Comparison of ENCODE assay signal across 9 mouse cellular contexts in genomic region chr14:11307079-11307478, GRCm38 (mm10). TPM values are rescaled to one million over a fixed set of nuclear protein-coding genes. Genes with fewer than 3 reads are reported as not detected.
DNase-seq lines count a peak whose midpoint lies in the region; ATAC-seq and TF ChIP-seq lines count a peak whose summit lies in the region.
"Had no signal": no experiment of that assay in that cellular context is flagged by ENCODE, and none has a peak within 500 bp of the region (broad histone marks: within the 10 kb centered on the region; RNA-seq: fewer than 3 reads in every experiment).

No protein-coding gene starts in this region.

- TF ChIP-seq EP300 in stomach, postnatal 0 days (optimal IDR thresholded peaks at IDR 0.05), result no peak

- no peak overlapping the region for H3K4me2 ChIP-seq in embryonic facial prominence, embryonic 11.5 days (ENCODE audit: low read depth, low read length)
- no peak overlapping the region for H3K4me2 ChIP-seq in liver, embryonic 12.5 days
- H3K4me2 ChIP-seq in stomach, postnatal 0 days (replicated peaks; ENCODE audit: low read depth), result no peak overlapping the region
- H3K4me2 ChIP-seq: liver, embryonic 13.5 days had no signal

- H3K9me3 ChIP-seq in embryonic facial prominence, embryonic 11.5 days (replicated peaks; ENCODE audit: control insufficient read depth, low read length), result no peaks in the 10 kb centered on the region
- no peaks in the 10 kb centered on the region for H3K9me3 ChIP-seq in embryonic facial prominence, embryonic 10.5 days
- no peaks in the 10 kb centered on the region for H3K9me3 ChIP-seq in liver, embryonic 12.5 days (replicated peaks)
- H3K9me3 ChIP-seq in stomach, postnatal 0 days (ENCODE audit: control insufficient read depth, low read length), result no peaks in the 10 kb centered on the region
- H3K9me3 ChIP-seq: liver, embryonic 13.5 days had no signal

- no peak overlapping the region for H3K27ac ChIP-seq in embryonic facial prominence, embryonic 11.5 days (replicated peaks; ENCODE audit: low read depth, low read length)
- no peak overlapping the region for H3K27ac ChIP-seq in embryonic facial prominence, embryonic 10.5 days (replicated peaks)
- no peak overlapping the region for H3K27ac ChIP-seq in liver, adult 2 months (replicated peaks; ENCODE audit: insufficient read depth, low read depth, low read length)
- no peak overlapping the region for H3K27ac ChIP-seq in liver, embryonic 12.5 days
- no peak overlapping the region for H3K27ac ChIP-seq in stomach, postnatal 0 days (replicated peaks)
- H3K27ac ChIP-seq: liver, embryonic 13.5 days had no signal

- TF ChIP-seq POLR2A in liver, adult 2 months (IDR thresholded peaks at IDR 0.05; ENCODE audit: extremely low read depth, insufficient read depth, low read length), result no peak

- ATAC-seq in embryonic facial prominence, embryonic 11.5 days (replicated peaks; ENCODE audit: insufficient number of reproducible peaks, low FRiP score, low TSS enrichment, low read depth), result no peak
- no peak for ATAC-seq in liver, embryonic 12.5 days
- no peak for ATAC-seq in stomach, postnatal 0 days (ENCODE audit: low FRiP score, low TSS enrichment)

- peak; percentile 60 for DNase-seq in embryonic facial prominence, embryonic 11.5 days (ENCODE audit: low spot score)
- no peak for DNase-seq in embryonic facial prominence, embryonic 10.5 days (ENCODE audit: low spot score)
- DNase-seq in liver, adult 2 months (ENCODE audit: extremely low read depth, low read depth, low spot score), result peak; percentile 29
- DNase-seq in ES-CJ7 (ENCODE audit: low read depth, low spot score), result peak; percentile 6
- DNase-seq in heart, postnatal 4 days, result peak; percentile 43
- peak; percentile 19 for DNase-seq in stomach, postnatal 0 days (ENCODE audit: low spot score)
- no peak for DNase-seq in yolk sac, embryonic 10.5 days (ENCODE audit: low spot score)
- DNase-seq: liver, embryonic 13.5 days had no signal

- no peaks in the 10 kb centered on the region for H3K79me2 ChIP-seq in liver, adult 2 months (ENCODE audit: control insufficient read depth, insufficient read depth, low read length)

- no peaks in the 10 kb centered on the region for H3K4me1 ChIP-seq in embryonic facial prominence, embryonic 11.5 days (ENCODE audit: control insufficient read depth, insufficient read depth, low read length)
- no peaks in the 10 kb centered on the region for H3K4me1 ChIP-seq in embryonic facial prominence, embryonic 10.5 days
- H3K4me1 ChIP-seq in liver, adult 2 months (ENCODE audit: control insufficient read depth, insufficient read depth, low read length), result no peaks in the 10 kb centered on the region
- H3K4me1 ChIP-seq in liver, embryonic 12.5 days, result no peaks in the 10 kb centered on the region
- H3K4me1 ChIP-seq in stomach, postnatal 0 days (replicated peaks; ENCODE audit: control insufficient read depth, insufficient read depth), result no peaks in the 10 kb centered on the region
- H3K4me1 ChIP-seq: liver, embryonic 13.5 days had no signal

- WGBS in embryonic facial prominence, embryonic 11.5 days, result 44% methylated on average over 2 of the region's 2 CpGs
- WGBS in embryonic facial prominence, embryonic 10.5 days, result 44% methylated on average over 2 of the region's 2 CpGs
- 31% methylated on average over 2 of the region's 2 CpGs for WGBS in liver, adult 2 months
- 16% methylated on average over 2 of the region's 2 CpGs for WGBS in liver, embryonic 12.5 days (ENCODE audit: insufficient replicate concordance)
- 32% methylated on average over 2 of the region's 2 CpGs for WGBS in stomach, postnatal 0 days

- no peak overlapping the region for H3K9ac ChIP-seq in embryonic facial prominence, embryonic 11.5 days (replicated peaks; ENCODE audit: low read length)
- H3K9ac ChIP-seq in liver, adult 2 months (ENCODE audit: low read depth, low read length), result no peak overlapping the region
- no peak overlapping the region for H3K9ac ChIP-seq in liver, embryonic 12.5 days
- H3K9ac ChIP-seq in stomach, postnatal 0 days (ENCODE audit: low read length), result no peak overlapping the region
- H3K9ac ChIP-seq: liver, embryonic 13.5 days had no signal

- H3K4me3 ChIP-seq in embryonic facial prominence, embryonic 11.5 days (ENCODE audit: low read depth, low read length), result no peak overlapping the region
- no peak overlapping the region for H3K4me3 ChIP-seq in embryonic facial prominence, embryonic 10.5 days
- H3K4me3 ChIP-seq in liver, adult 2 months (ENCODE audit: insufficient read depth, low read depth, low read length), result no peak overlapping the region
- no peak overlapping the region for H3K4me3 ChIP-seq in liver, embryonic 12.5 days
- no peak overlapping the region for H3K4me3 ChIP-seq in stomach, postnatal 0 days (ENCODE audit: low read depth, low read length)
- H3K4me3 ChIP-seq: liver, embryonic 13.5 days had no signal

- no peak for TF ChIP-seq CTCF in liver, adult 2 months (IDR thresholded peaks at IDR 0.05; ENCODE audit: low read depth, low read length)
- TF ChIP-seq CTCF in stomach, postnatal 0 days (IDR thresholded peaks at IDR 0.05; ENCODE audit: low read depth), result peak; percentile 71

- no peaks in the 10 kb centered on the region for H3K36me3 ChIP-seq in embryonic facial prominence, embryonic 11.5 days (replicated peaks; ENCODE audit: control insufficient read depth, insufficient read depth, low read depth, low read length)
- no peaks in the 10 kb centered on the region for H3K36me3 ChIP-seq in embryonic facial prominence, embryonic 10.5 days (replicated peaks)
- no peaks in the 10 kb centered on the region for H3K36me3 ChIP-seq in liver, adult 2 months (ENCODE audit: control insufficient read depth, insufficient read depth, low read length)
- no peaks in the 10 kb centered on the region for H3K36me3 ChIP-seq in liver, embryonic 12.5 days
- H3K36me3 ChIP-seq in stomach, postnatal 0 days (ENCODE audit: control insufficient read depth, insufficient read depth, low read length), result no peaks in the 10 kb centered on the region
- H3K36me3 ChIP-seq: liver, embryonic 13.5 days had no signal

- no peaks in the 10 kb centered on the region for H3K27me3 ChIP-seq in embryonic facial prominence, embryonic 11.5 days (ENCODE audit: control insufficient read depth, insufficient read depth, low read length)
- no peaks in the 10 kb centered on the region for H3K27me3 ChIP-seq in embryonic facial prominence, embryonic 10.5 days (replicated peaks; ENCODE audit: low read depth, poor library complexity, severe bottlenecking)
- H3K27me3 ChIP-seq in liver, adult 2 months (ENCODE audit: control insufficient read depth, insufficient read depth, low read length), result no peaks in the 10 kb centered on the region
- no peaks in the 10 kb centered on the region for H3K27me3 ChIP-seq in liver, embryonic 12.5 days (replicated peaks)
- no peaks in the 10 kb centered on the region for H3K27me3 ChIP-seq in stomach, postnatal 0 days (ENCODE audit: control insufficient read depth, insufficient read depth, low read length)
- H3K27me3 ChIP-seq: liver, embryonic 13.5 days had no signal

RNA-seq across cellular contexts. Expression of gene Gm3839, which starts 49.4 kb away (rescaled TPM):
- 1.8 and 1.9 TPM in 2 replicates for polyA plus RNA-seq in embryonic facial prominence, embryonic 11.5 days (2014; fragmentation: Nextera tagmentation; extraction: Ambion mirVana)
- polyA plus RNA-seq in embryonic facial prominence, embryonic 10.5 days (2016; fragmentation: Nextera tagmentation; extraction: Ambion mirVana), result 2.1 and 2.4 TPM in 2 replicates
- 4.4 and 11.0 TPM in 2 replicates for total RNA-seq in liver, adult 2 months (2014; rRNA removed)
- 6.2 and 7.5 TPM in 2 replicates for polyA plus RNA-seq in liver, adult 2 months (2012; rRNA removed)
- 0.74 and 1.3 TPM in 2 replicates for polyA plus RNA-seq in liver, embryonic 12.5 days (2016; fragmentation: Nextera tagmentation; extraction: Ambion mirVana)
- 1 to 10 TPM in 1 of 2 experiments, under 1 TPM in 1; 0.93 to 1.6 TPM for total RNA-seq in heart, postnatal 4 days (2021)
- 0.98 and 1.4 TPM in 2 replicates for polyA plus RNA-seq in stomach, postnatal 0 days (2015; fragmentation: Nextera tagmentation; extraction: Ambion mirVana)

Comparison
In these comparisons a context has a peak if more than half of its experiments do, and no peak if none do; other contexts are left out.
1. DNase-seq: peak in embryonic facial prominence, embryonic 11.5 days (single experiment), liver, adult 2 months (single experiment), ES-CJ7 (single experiment), heart, postnatal 4 days (single experiment) and stomach, postnatal 0 days (single experiment); none in embryonic facial prominence, embryonic 10.5 days (single experiment) and yolk sac, embryonic 10.5 days (single experiment).